Mouse (Mus musculus) CD8-positive naive resting alpha-beta T cell, adult 57 days (primary cell): Measurements from ENCODE around the gene Arl8b. TPM values are rescaled to one million over a fixed set of nuclear protein-coding genes. Genes with fewer than 3 reads are reported as not detected.

Source experiments
- total RNA-seq: library from RNA; stranded (reverse); gene quantifications from one replicate; pipeline ENCODE4 v1.2.4, GENCODE M21; 2023

Arl8b gene
- 36.2 TPM for total RNA-seq

DNA sequence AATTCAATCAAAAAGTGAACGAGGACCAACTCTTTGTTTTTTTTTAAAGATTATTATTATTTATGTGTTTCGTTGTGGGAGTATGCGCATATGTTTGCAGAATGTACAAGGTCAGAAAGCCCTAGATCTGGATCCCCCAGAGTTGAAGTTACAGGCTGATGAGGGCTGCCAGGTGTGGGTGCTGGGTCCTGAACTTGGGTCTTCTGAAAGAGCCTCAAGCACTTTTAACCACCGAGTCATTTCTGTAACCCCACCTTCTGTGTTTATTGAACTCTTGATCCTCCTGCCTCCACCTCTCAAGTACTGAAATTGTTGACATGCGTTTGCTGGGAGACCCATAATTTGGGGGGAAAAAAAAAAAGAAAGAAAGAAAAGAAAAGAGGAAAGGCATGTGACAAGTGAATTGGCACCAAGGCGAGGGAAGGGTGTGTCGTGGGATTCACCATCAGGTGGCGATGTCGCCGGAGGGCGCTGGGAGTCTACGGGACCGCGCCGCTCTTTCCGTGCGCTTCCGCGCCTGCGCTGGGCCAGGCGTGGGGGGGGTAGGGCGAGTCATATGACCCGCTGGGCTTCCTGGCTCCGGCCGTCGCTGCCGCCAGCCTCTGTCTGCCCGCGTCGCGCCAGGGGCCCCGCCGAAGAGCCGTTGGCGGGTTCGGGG, at the start of gene Arl8b:
Arl8b (plus strand) TSS at position 574 of the 658 bp plus-strand sequence.

DNA sequence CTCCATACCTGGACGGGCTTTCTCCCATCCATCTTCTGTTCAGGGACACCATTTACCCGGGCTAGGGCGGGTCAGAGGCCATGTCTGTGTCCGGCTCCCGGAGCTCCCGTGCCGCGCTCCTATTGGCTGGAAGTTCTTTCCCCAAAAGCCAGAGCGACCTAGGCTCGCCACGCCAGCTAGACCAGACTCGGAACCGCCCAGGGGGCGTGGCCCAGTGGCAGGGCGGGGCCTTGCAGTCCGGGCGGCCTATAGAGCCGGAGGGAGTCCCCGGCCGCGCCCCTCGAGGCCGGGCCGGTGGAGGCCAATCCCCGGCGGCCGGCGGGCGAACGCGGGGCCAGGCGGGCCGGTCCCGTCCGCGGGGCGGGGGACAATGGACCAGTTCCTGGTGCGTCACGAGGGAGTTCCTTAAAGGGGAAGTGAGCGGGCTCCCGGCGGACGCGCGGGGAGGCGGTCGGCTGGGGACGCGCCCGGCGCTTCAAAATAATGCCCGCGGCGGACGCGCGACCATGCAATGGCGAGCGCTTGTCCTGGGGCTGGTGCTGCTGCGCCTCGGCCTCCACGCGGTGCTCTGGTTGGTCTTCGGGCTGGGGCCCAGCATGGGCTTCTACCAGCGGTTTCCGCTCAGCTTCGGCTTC, 45.5 kb downstream of the Arl8b start, which contains the start of gene Edem1:
Edem1 (plus strand) TSS at position 408 of the 635 bp plus-strand sequence.

Other genes with a start within 250 kb of the Arl8b start
- 38.0 TPM for gene Bhlhe40, start 122.5 kb upstream of the Arl8b start, total RNA-seq
- 138 TPM for gene Edem1, start 45.5 kb downstream of the Arl8b start, total RNA-seq